Mouse (Mus musculus): ENCODE data around the gene Mark2.

The Mark2 gene

DNA sequence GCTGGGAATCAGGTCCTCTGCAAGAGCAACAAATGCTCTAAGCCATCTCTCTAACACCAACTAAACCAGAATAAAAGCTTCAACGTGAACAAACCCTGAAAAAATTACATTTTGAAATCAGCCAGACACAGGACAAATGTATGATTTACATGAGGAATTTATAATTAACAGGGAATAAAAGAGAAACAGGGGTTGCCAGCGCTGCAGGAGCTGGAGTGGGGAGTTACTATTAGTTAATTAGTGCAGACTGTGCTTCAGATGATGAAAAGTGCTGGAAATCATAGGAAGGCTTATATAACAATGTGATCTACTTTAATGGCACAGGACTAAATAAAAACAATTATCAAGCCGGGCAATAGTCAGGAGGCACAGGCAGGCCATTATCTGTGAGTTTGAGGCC is 20.3 kb downstream of the Mark2 start:
- DNase-seq (ENCODE audit: low spot score), result no peak

DNA sequence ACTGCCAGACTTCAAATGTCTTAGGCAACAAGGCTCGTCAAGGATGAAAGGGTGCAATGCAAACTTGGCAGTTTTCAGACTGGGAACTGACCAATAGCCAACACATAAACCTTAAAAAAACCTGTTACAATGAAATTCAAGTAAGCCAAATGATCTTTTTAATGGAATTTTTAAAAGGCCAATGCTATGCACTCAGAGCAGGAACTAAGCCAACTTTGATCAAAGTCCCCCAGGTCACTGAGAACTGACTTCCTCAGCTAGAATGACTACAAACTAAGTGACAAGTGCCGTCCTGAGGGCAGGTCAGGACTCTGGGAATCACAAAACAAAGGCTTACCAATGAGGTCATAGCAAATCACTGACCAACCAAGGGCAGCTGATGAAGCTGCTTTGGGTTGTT is 21.5 kb downstream of the Mark2 start:
- DNase-seq (ENCODE audit: low spot score), result no peak

GRCm38 (mm10) chr19:7317716-7318115 is 23.9 kb downstream of the Mark2 start:
- no peak for DNase-seq (ENCODE audit: low spot score)

GRCm38 (mm10) chr19:7316822-7317221 is 24.8 kb downstream of the Mark2 start:
- no peak for DNase-seq (ENCODE audit: low spot score)

GRCm38 (mm10) chr19:7315587-7315984 is 26.1 kb downstream of the Mark2 start:
- no peak for DNase-seq (ENCODE audit: low spot score)

- DNase-seq (ENCODE audit: low spot score), result no peak
Observed at GRCm38 (mm10) chr19:7314976-7315586, 26.6 kb downstream of the Mark2 start.

- no peak for DNase-seq (ENCODE audit: low spot score)
Observed at GRCm38 (mm10) chr19:7313660-7314059, 28.0 kb downstream of the Mark2 start.

GRCm38 (mm10) chr19:7311306-7311705 is 30.4 kb downstream of the Mark2 start:
- DNase-seq (ENCODE audit: low spot score), result peak; percentile 16

GRCm38 (mm10) chr19:7310704-7311103 is 31.0 kb downstream of the Mark2 start:
- peak; percentile 59 for DNase-seq (ENCODE audit: low spot score)

GRCm38 (mm10) chr19:7309738-7310330 is 31.8 kb downstream of the Mark2 start:
- DNase-seq (ENCODE audit: low spot score), result no peak

DNA sequence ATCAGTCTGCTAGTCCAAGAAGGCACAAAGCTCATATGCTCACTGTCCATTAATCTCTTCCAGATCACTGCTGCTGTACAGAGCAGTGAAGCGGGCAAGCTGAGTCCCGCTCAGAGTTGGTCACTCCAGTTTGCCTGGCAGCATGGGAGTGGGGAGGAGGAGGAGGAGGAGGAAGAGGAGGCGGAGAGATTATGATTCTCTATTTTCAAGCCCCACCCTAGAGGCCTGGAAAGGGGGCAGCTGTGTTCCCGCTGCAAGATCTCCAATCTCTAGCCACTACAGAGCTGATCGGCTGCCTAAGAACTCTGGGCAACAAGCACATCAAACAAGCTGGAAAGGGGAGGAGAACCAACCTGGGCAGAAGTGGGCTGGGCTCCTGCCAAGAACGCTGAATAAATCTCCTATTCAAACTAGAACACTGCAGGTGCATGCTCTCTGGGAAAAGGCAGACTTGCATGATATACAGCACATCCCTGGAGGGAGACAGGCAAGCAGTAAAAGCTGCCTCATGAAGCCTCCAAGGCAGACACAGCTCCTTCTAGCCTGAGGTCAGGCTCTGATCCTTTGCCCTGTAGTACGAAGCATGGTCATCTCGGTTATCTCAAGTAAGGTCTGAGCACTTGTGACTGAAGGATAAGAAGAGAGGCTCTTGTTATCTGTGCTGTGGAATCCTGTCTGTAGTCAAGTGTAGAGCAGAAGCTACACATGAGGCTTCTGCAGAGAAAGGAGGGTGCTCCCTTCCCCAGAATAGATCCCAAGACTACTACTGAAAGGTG is 33.5 kb downstream of the Mark2 start:
- peak; percentile 37 for DNase-seq (ENCODE audit: low spot score)

DNA sequence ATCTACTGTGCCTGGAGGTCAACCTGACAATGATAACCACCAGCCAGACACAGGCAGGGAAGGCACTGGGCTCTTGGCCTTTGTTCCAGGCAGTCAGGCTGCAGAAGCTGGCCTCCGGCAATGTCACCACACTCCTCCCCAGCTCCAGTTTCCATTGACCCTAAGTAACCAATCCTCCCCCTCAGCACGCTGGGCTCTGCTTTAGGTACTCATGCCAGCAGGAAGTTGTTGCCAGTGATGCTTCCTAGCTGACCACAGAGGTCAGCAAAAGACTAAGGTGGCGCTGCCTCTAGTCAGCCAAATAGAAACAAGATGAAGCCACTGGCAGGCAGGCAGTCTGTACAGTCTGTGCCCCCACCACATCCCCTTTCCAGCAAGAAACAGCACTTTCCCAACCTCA is 34.7 kb downstream of the Mark2 start:
- peak; percentile 29 for DNase-seq (ENCODE audit: low spot score)

GRCm38 (mm10) chr19:7305380-7306310 is 36.0 kb downstream of the Mark2 start:
- no peak for DNase-seq (ENCODE audit: low spot score)

DNA sequence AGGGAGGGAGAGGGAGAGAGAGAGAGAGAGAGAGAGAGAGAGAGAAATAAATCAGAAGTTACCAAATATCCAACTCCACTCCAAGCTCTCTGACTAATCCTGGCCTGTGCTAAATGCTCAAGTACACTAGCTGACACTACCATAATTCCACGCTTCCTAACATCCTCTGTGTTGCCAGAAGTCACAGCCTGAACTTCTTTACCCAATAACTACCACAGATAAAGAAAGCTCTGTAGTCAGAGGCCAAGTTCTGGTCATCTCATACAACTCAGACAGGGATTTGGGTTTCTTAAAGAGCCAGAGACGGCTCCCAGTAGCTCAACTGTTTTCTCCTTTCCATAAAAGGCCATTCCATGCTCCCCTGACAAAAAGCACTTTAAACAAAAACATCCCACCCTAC is 36.9 kb downstream of the Mark2 start:
- DNase-seq (ENCODE audit: low spot score), result no peak

- DNase-seq (ENCODE audit: low spot score), result no peak
Observed at GRCm38 (mm10) chr19:7303796-7304195, 37.9 kb downstream of the Mark2 start.

DNA sequence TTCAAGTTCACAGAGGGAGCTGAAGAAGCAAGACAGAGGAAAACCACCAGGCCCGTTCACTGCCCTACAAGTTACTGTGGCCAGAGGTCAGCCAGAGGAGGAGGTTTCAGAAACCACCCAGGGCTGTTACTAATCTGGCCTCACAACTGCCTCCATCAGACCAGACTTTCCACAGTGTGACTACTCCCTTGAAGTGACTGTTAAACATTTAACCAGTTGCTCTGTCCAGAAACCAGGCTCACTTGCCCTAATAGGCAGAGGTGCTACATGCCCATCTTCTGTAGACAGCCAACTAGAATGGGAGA is 39.2 kb downstream of the Mark2 start:
- no peak for DNase-seq (ENCODE audit: low spot score)

DNA sequence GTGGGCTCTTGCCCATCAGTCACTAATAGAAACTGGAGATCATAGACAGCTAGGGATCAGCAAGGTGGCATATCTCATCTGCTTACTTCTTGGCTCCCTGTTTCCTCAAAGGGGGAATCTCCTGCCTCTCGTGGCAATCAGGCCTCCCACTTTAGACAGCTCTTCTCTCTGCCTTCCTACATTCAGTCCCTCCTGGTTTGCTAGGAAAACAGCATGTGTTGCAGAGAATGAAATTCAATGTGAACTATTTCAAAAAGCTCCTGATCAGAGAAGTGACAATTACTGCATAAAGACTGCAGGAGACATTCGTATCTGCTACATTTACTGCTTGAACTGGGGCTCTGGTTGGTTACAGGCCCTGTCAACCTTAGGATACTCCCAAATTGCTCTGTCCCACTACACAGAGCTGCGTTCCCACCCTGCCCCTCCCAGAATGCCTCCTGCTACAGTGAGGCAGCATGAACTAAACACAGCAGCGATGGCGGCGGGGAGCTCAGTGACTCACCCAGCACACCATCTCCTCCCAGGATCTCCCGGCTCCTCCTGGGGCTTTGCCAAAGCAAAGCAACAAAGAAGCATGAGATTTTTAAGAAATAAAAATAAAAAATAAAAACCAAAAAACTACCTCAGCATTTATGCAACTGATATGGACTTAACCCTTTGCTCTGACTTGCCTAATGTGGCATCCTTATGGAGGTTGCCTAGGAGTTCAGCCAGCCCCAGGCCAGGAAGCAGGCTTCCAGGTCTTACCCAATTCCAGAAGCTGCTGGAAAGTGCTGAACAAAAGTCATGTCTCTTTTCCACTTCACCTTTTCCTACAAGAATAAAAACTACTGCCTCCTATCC is 39.8 kb downstream of the Mark2 start:
- DNase-seq (ENCODE audit: low spot score), result no peak

GRCm38 (mm10) chr19:7300078-7300477 is 41.6 kb downstream of the Mark2 start:
- no peak for DNase-seq (ENCODE audit: low spot score)

- DNase-seq (ENCODE audit: low spot score), result no peak
Observed at GRCm38 (mm10) chr19:7299052-7299451, 42.6 kb downstream of the Mark2 start.

GRCm38 (mm10) chr19:7295959-7296358 is 45.7 kb downstream of the Mark2 start:
- no peak for DNase-seq (ENCODE audit: low spot score)

DNA sequence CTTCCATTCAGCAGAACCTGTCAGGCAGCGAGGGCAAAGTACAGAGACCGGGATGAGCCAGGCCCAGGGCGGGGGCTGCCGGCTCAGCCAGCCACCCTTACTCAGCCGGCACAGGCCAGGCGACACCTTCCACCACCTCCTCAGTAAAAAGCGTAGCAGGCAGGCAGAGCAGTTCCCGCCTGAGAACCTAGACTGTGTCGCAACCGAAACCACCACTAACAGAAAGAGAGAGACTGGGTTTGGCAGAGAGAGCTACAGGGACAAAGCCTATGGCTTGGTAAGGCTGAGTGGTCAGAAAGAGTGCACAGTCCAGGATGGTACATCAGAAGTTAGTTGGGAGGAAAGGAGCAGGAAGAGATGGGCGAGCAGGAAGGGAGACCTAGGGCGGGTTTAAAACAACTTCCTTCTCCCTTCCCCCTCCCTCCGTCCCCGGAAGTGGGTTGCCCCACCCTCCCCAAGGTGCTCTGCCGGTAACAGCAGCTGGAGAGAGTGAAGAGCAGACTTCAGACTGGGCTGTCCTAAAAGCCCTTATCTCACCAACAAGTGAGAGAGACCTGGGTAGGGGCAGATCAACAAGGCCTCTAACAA is 46.5 kb downstream of the Mark2 start:
- no peak for DNase-seq (ENCODE audit: low spot score)
